Mouse (Mus musculus) intestine, embryonic 16.5 days (tissue): Measurements from ENCODE around the gene Nt5c2. TPM values are rescaled to one million over a fixed set of nuclear protein-coding genes. Genes with fewer than 3 reads are reported as not detected.

Source experiments
- ATAC-seq: fragments of 200-750 bp; cut with Nextera tagmentation; 2 replicates; pipeline ENCODE4 v1.8.0; 2017; ENCODE audit warnings: moderate TSS enrichment, moderate library complexity
- H3K27ac ChIP-seq: fragments of 300-500 bp; sonication (generic); 2 replicates; pipeline ENCODE4 v1.5.1; 2014; ENCODE audit warnings: mild to moderate bottlenecking, low read length
- H3K27me3 ChIP-seq: fragments of 300-500 bp; sonication (generic); replicated peaks from 2 replicates; pipeline ENCODE4 v1.6.1; 2014; ENCODE audit warnings: low read length, control low read depth, mixed read lengths; ENCODE audit not compliant: control insufficient read depth, insufficient read depth
- H3K36me3 ChIP-seq: fragments of 300-500 bp; sonication (generic); 2 replicates; pipeline ENCODE4 v1.6.1; 2014; ENCODE audit warnings: low read length, control low read depth; ENCODE audit not compliant: control insufficient read depth, insufficient read depth
- H3K4me1 ChIP-seq: fragments of 300-500 bp; sonication (generic); 2 replicates; pipeline ENCODE4 v1.6.1; 2014; ENCODE audit warnings: low read length, control low read depth, mixed read lengths; ENCODE audit not compliant: control insufficient read depth, insufficient read depth
- H3K4me2 ChIP-seq: fragments of 300-500 bp; sonication (generic); 2 replicates; pipeline ENCODE4 v1.6.1; 2014; ENCODE audit warnings: low read depth, low read length, control low read depth
- H3K4me3 ChIP-seq: fragments of 300-500 bp; sonication (generic); 2 replicates; pipeline ENCODE4 v1.5.1; 2014; ENCODE audit warnings: mild to moderate bottlenecking, low read length
- H3K9ac ChIP-seq: fragments of 300-500 bp; sonication (generic); 2 replicates; pipeline ENCODE4 v1.6.1; 2014; ENCODE audit warnings: low read depth, low read length
- H3K9me3 ChIP-seq: fragments of 300-500 bp; sonication (generic); 2 replicates; pipeline ENCODE4 v1.6.1; 2016; ENCODE audit warnings: low read length, control low read depth; ENCODE audit not compliant: control insufficient read depth
- WGBS: fragments of 180-500 bp; shearing (Covaris S2); extraction: QIAGEN DNeasy Blood & Tissue Kit; methylation state at CpG from one replicate; pipeline ENCODE4 v1.1.7; 2014; 5-methylcytosine and 5-hydroxymethylcytosine counted together
- polyA plus RNA-seq: library from polyadenylated mRNA; unstranded; fragments of >200 nt; fragmentation: Nextera tagmentation; extraction: Ambion mirVana; gene quantifications from 2 replicates; pipeline ENCODE4 v1.2.1, GENCODE M21; 2015

The Nt5c2 gene
- polyA plus RNA-seq, 1 experiment from 2014 or later = 45.3 TPM

GRCm38 (mm10) chr19:47043608-47044007, 28.7 kb upstream of the Nt5c2 start:
- H3K27me3 ChIP-seq = no peaks in the 10 kb centered on the region
- no peak for ATAC-seq
- H3K4me3 ChIP-seq = no peak overlapping the region
- H3K9me3 ChIP-seq = no peaks in the 10 kb centered on the region
- 0 out of 2 replicates have a peak, but pooled peaks cover 3% of the 10 kb centered on the region for H3K4me1 ChIP-seq
- H3K36me3 ChIP-seq = 0 out of 2 replicates have a peak, but pooled peaks cover 3% of the 10 kb centered on the region
- no peak overlapping the region for H3K27ac ChIP-seq
- no peak overlapping the region for H3K9ac ChIP-seq
- no peak overlapping the region for H3K4me2 ChIP-seq
- 85% methylated on average over 3 of the region's 3 CpGs for WGBS

DNA sequence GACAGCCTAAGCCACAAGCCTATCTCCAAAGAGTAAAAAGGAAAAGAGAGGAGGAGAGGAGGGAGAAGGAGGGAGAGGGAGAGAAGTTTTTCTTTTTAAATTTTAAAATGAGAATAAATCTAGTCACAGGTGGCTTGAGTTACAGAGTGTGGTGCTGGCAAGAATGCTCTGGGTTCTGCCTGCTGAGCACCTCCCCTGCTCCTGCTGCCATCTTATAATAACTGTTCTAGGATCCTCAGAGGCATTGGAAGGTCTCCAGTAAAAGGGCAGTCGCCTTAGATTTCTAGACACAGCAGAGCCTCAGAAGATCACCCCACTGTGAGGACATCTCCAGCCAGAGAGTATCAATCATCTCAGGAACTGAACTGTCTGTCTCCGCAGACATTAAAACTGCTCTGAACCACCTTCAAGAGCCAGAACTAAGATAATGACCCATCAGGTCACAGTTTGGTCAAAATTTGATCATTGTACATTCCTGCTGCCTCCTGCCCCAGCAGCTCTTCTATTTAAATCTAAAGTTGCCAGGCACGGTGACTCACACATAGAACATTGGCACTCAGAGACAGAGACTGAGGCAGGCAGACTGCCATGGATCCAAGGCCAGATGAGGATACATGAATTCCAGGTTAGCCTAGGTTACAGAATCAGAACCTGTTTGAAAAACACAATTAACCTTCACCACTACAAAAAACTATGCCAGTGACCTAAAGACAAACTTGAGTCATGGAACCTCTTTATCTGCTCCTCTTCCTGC, 25.9 kb upstream of the Nt5c2 start:
- H3K36me3 ChIP-seq = 0 out of 2 replicates have a peak, but pooled peaks cover 6% of the 10 kb centered on the region
- H3K4me1 ChIP-seq = no peaks in the 10 kb centered on the region
- no peak overlapping the region for H3K9ac ChIP-seq
- no peak for ATAC-seq
- no peaks in the 10 kb centered on the region for H3K27me3 ChIP-seq
- no peak overlapping the region for H3K4me3 ChIP-seq
- WGBS = 86% methylated on average over 3 of the region's 3 CpGs
- H3K4me2 ChIP-seq = no peak overlapping the region
- no peak overlapping the region for H3K27ac ChIP-seq
- no peaks in the 10 kb centered on the region for H3K9me3 ChIP-seq

GRCm38 (mm10) chr19:47036596-47036995, 21.6 kb upstream of the Nt5c2 start:
- H3K9ac ChIP-seq = no peak overlapping the region
- no peak for ATAC-seq
- H3K9me3 ChIP-seq = no peaks in the 10 kb centered on the region
- no peak overlapping the region for H3K27ac ChIP-seq
- H3K4me1 ChIP-seq = no peaks in the 10 kb centered on the region
- 88% methylated on average over 3 of the region's 3 CpGs for WGBS
- no peak overlapping the region for H3K4me3 ChIP-seq
- 0 out of 2 replicates have a peak, but pooled peaks cover 12% of the 10 kb centered on the region for H3K36me3 ChIP-seq
- no peak overlapping the region for H3K4me2 ChIP-seq
- H3K27me3 ChIP-seq = no peaks in the 10 kb centered on the region

DNA sequence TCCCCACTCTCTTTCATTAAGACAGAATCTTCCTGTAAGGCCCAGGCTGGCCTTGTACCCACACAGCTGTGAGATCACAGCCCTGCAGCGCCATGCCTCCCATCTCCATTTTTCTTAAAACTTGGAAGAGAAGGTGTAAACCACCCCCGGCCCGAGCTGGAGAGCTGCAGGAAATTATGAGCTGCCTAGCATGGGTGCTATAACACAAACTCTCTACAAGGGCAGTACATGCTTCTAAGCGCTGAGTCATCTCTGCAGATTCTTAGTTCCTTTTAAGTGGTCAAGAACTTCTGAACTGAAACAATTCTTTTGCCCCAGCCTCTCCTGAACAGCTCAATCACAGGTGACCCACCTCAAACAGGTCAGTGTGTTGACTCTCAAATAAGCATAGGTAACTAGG, 20.0 kb upstream of the Nt5c2 start:
- Histone ChIP-seq H3K4me2 (no peak overlapping the region), H3K4me3 (no peak overlapping the region), H3K9me3 (no peaks in the 10 kb centered on the region), H3K9ac (no peak overlapping the region), H3K27me3 (no peaks in the 10 kb centered on the region), H3K4me1 (no peaks in the 10 kb centered on the region), H3K27ac (no peak overlapping the region), H3K36me3 (0 out of 2 replicates have a peak, but pooled peaks cover 12% of the 10 kb centered on the region)
- WGBS = 83% methylated on average over 4 of the region's 4 CpGs
- no peak for ATAC-seq

- no peak for ATAC-seq
Measured at GRCm38 (mm10) chr19:47031770-47032169, 16.8 kb upstream of the Nt5c2 start.

DNA sequence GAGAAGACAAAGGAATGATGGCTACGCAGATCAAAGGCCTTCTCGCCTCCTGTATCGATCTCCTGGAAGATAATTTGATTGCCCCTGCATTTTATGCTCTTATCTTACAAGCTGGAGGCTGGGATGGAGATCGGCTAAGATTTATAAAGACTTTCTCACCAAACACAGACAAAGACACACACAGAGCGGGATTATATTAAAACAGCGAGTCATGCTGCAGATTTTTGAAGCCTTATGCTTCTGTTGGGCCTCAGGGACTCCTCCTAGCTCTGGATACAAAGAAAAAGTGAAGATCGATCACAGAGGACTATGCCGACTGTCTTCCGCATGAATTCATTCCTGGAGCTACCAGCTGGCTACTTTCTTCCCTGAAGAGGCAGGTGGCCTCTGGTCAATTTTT, 14.8 kb upstream of the Nt5c2 start:
- Histone ChIP-seq H3K4me2 (no peak overlapping the region), H3K4me3 (no peak overlapping the region), H3K4me1 (no peaks in the 10 kb centered on the region), H3K27me3 (no peaks in the 10 kb centered on the region), H3K9me3 (no peaks in the 10 kb centered on the region), H3K9ac (no peak overlapping the region), H3K36me3 (0 out of 2 replicates have a peak, but pooled peaks cover 5% of the 10 kb centered on the region), H3K27ac (no peak overlapping the region)
- no peak for ATAC-seq
- 76% methylated on average over 9 of the region's 9 CpGs for WGBS

More at GRCm38 (mm10) chr19:47031770-47032169, 16.8 kb upstream of the Nt5c2 start:
- Histone ChIP-seq H3K27ac (no peak overlapping the region), H3K4me1 (no peaks in the 10 kb centered on the region), H3K9me3 (no peaks in the 10 kb centered on the region), H3K4me2 (no peak overlapping the region), H3K4me3 (no peak overlapping the region), H3K27me3 (no peaks in the 10 kb centered on the region), H3K36me3 (0 out of 2 replicates have a peak, but pooled peaks cover 7% of the 10 kb centered on the region), H3K9ac (no peak overlapping the region)
- 91% methylated on average over 6 of the region's 6 CpGs for WGBS

DNA sequence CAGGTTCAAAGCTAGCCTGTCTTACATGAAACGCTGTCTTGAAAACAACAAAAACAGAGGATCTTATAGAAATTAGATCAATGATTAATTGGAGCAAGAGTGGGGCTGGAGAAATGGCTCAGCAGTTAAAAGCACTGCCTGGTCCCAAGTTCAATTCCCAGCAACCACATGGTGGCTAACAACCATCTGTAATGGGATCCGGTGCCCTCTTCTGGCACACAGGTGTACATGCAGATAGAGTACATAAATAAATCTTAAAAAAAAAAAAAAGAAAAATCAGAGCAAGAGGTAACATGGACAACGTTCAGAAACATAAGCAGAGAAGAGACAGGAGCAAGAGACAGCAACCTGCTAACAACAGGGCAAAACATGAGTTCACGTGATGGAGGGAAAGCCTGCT, 11.6 kb upstream of the Nt5c2 start:
- no peak for ATAC-seq
- no peak overlapping the region for H3K4me2 ChIP-seq
- no peak overlapping the region for H3K4me3 ChIP-seq
- H3K27ac ChIP-seq = no peak overlapping the region
- H3K9ac ChIP-seq = no peak overlapping the region
- no peaks in the 10 kb centered on the region for H3K4me1 ChIP-seq
- 84% methylated on average over 4 of the region's 4 CpGs for WGBS
- no peaks in the 10 kb centered on the region for H3K27me3 ChIP-seq
- no peaks in the 10 kb centered on the region for H3K9me3 ChIP-seq
- H3K36me3 ChIP-seq = no peaks in the 10 kb centered on the region

DNA sequence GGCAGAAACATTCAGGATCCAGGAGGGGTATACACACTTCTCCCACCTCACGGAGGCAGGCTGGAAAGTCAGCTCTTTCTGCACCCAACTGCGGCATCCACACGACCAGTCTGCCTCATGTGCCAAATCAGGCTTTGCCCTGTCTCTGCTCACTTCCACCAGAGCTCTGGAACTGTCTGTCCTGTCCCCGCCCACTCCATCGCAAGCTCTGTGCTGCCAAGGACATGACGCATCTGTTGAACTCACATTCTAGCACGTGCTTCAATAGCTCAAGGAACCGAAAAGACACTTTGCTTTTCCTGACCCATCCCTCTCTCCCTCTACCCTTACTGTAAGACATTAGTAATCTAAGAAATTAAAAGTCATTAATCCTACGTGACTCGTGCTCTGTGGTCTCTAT, 10.0 kb upstream of the Nt5c2 start:
- no peaks in the 10 kb centered on the region for H3K9me3 ChIP-seq
- no peak overlapping the region for H3K27ac ChIP-seq
- no peak overlapping the region for H3K4me2 ChIP-seq
- WGBS = 62% methylated on average over 10 of the region's 10 CpGs
- no peaks in the 10 kb centered on the region for H3K4me1 ChIP-seq
- ATAC-seq = no peak
- H3K27me3 ChIP-seq = no peaks in the 10 kb centered on the region
- H3K4me3 ChIP-seq = no peak overlapping the region
- no peaks in the 10 kb centered on the region for H3K36me3 ChIP-seq
- no peak overlapping the region for H3K9ac ChIP-seq

- no peak overlapping the region for H3K27ac ChIP-seq
- ATAC-seq = no peak
- H3K4me2 ChIP-seq = no peak overlapping the region
- 85% methylated on average over 13 of the region's 13 CpGs for WGBS
- no peak overlapping the region for H3K4me3 ChIP-seq
- H3K36me3 ChIP-seq = no peaks in the 10 kb centered on the region
- no peak overlapping the region for H3K9ac ChIP-seq
- no peaks in the 10 kb centered on the region for H3K9me3 ChIP-seq
- H3K4me1 ChIP-seq = no peaks in the 10 kb centered on the region
- no peaks in the 10 kb centered on the region for H3K27me3 ChIP-seq
Measured at GRCm38 (mm10) chr19:47023546-47023945, 8.6 kb upstream of the Nt5c2 start.
